Mouse (Mus musculus): Measurements from ENCODE around the gene Dpf1.

Dpf1 gene

GRCm38 (mm10) chr7:29288079-29288478 is 15.7 kb upstream of the Dpf1 start:
- DNase-seq (ENCODE audit: extremely low read depth, low read depth) = no peak

GRCm38 (mm10) chr7:29288942-29289638 is 14.7 kb upstream of the Dpf1 start, which contains the start of gene Ppp1r14a:
Ppp1r14a (plus strand) TSS chr7:29289308.
- DNase-seq (ENCODE audit: extremely low read depth, low read depth) = no peak

GRCm38 (mm10) chr7:29289856-29290255 is 13.9 kb upstream of the Dpf1 start:
- DNase-seq (ENCODE audit: extremely low read depth, low read depth) = no peak

- DNase-seq (ENCODE audit: extremely low read depth, low read depth) = no peak
Observed at GRCm38 (mm10) chr7:29290691-29291485, 12.9 kb upstream of the Dpf1 start.

GRCm38 (mm10) chr7:29291616-29292457 is 11.9 kb upstream of the Dpf1 start:
- DNase-seq (ENCODE audit: extremely low read depth, low read depth) = no peak

- no peak for DNase-seq (ENCODE audit: extremely low read depth, low read depth)
Observed at GRCm38 (mm10) chr7:29292458-29293098, 11.2 kb upstream of the Dpf1 start.

- DNase-seq (ENCODE audit: extremely low read depth, low read depth) = no peak
Observed at GRCm38 (mm10) chr7:29293131-29294065, 10.4 kb upstream of the Dpf1 start.

- DNase-seq (ENCODE audit: extremely low read depth, low read depth) = no peak
Observed at GRCm38 (mm10) chr7:29294111-29294761, 9.5 kb upstream of the Dpf1 start.

GRCm38 (mm10) chr7:29295861-29296647 is 7.7 kb upstream of the Dpf1 start:
- DNase-seq (ENCODE audit: extremely low read depth, low read depth) = no peak

GRCm38 (mm10) chr7:29296998-29297397 is 6.8 kb upstream of the Dpf1 start:
- DNase-seq (ENCODE audit: extremely low read depth, low read depth) = no peak

GRCm38 (mm10) chr7:29301127-29301566 is 2.6 kb upstream of the Dpf1 start:
- DNase-seq (ENCODE audit: extremely low read depth, low read depth) = no peak

GRCm38 (mm10) chr7:29302641-29303040 is 1.1 kb upstream of the Dpf1 start:
- no peak for DNase-seq (ENCODE audit: extremely low read depth, low read depth)

GRCm38 (mm10) chr7:29304463-29305262 is 912 bp downstream of the Dpf1 start:
- DNase-seq (ENCODE audit: extremely low read depth, low read depth) = no peak

- DNase-seq (ENCODE audit: extremely low read depth, low read depth) = no peak
Observed at GRCm38 (mm10) chr7:29305263-29305988, 1.7 kb downstream of the Dpf1 start.

GRCm38 (mm10) chr7:29306108-29306507 is 2.4 kb downstream of the Dpf1 start:
- DNase-seq (ENCODE audit: extremely low read depth, low read depth) = no peak

GRCm38 (mm10) chr7:29306619-29307018 is 2.9 kb downstream of the Dpf1 start:
- DNase-seq (ENCODE audit: extremely low read depth, low read depth) = peak; percentile 81

Data from MEL-GATA-1-ER (cell line).